ENCODE assay signal across 12 mouse cellular contexts in the genomic region with DNA sequence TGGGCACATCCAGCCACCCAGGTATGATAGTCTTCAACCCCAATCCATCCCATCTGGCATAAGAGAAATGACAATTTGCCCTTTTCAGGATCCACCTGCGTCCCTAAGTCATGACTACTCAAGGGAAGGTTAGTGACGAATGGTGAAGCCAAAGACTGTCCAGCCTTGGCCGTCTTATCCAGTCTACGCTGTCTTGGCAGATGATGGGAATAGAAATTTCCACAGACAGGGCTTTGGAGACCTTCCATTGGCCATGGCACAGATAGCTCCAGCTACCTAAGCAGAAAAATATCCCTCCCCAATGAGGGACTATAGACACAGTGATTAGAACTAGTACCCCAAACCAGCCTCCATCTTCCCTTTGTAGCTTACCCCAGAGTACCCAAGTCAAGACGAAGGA.
"Had no signal": no experiment of that assay in that cellular context is flagged by ENCODE, and none has a peak within 500 bp of the region (broad histone marks: within the 10 kb centered on the region; RNA-seq: fewer than 3 reads in every experiment).

No protein-coding gene starts in this region.

- DNase-seq: left cerebral cortex, postnatal 4 days; liver; liver, embryonic 13.5 days; liver, postnatal 0 days; lung, adult 18-20 months; lung, adult 2 months; lung, embryonic 14.5 days; lung, postnatal 10 days; lung, postnatal 14 days; lung, postnatal 36 days; lung, postnatal 4 days; midbrain, embryonic 14.5 days had no signal
